Mouse (Mus musculus) lung, adult 2 months (tissue): ENCODE data around the gene Rpp38.

Source experiments
- CTCF ChIP-seq: fragments of 200-500 bp; IDR thresholded peaks from 2 replicates; pipeline ENCODE4 v1.5.1; 2011; ENCODE audit warnings: mild to moderate bottlenecking, low read length, control low read depth; ENCODE audit not compliant: insufficient read depth
- POLR2A ChIP-seq: fragments of 200-500 bp; IDR thresholded peaks from 2 replicates; pipeline ENCODE4 v1.6.1; 2011; ENCODE audit warnings: low read depth, mild to moderate bottlenecking, control low read depth, low read length, borderline replicate concordance; ENCODE audit errors: extremely low read depth

GRCm38 (mm10) chr2:3361067-3361466, 28.6 kb upstream of the Rpp38 start:
- TF ChIP-seq CTCF (no peak), POLR2A (no peak)
